Mouse (Mus musculus): ENCODE data around the gene Serpina3m.
"Not testable (repeated sequence)": the region's sequence is repeated elsewhere in the genome, so short reads cannot be mapped to it uniquely, and the experiment has no call there.

Gene Serpina3m

DNA sequence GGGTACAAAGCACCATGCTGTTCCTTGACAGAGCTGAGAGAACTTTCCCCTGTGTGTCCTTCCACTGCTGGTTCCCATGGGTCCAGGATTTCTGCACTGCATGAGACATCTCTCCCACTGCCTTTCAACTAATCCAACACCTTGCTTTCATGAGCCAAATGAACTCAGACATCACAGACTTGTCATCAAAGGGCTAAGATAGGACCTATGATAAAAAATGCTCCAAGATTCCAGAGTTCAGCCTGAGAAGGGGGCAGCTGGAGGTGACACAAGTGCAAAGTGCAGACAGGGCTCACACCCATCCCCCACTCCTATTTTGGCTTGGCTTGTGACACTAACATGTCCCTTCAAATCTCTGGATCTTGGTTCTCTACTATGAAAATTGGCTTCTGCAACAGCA is 50.2 kb downstream of the Serpina3m start:
- no peak for DNase-seq (ENCODE audit: extremely low spot score, low spot score)

DNA sequence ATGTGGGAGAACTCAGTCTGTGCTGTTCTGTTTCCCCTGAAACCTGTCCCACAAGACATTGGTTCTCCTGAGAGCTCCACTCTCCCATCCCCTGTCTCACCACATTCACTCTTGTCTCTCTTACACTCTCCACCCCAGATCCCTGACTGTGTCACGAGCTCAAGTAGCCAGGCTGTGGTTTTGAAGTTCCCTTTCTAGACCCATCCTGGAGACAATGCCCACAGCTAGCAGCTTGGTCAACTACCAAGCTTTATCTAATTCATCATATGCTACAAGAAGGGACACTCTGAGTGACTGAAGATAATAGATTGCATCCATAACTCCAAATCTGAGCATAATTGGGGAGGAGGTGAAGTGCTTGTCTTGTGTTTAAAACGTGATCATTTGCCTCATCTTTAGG is 52.8 kb downstream of the Serpina3m start:
- not testable (repeated sequence) for DNase-seq (ENCODE audit: extremely low spot score, low spot score)

DNA sequence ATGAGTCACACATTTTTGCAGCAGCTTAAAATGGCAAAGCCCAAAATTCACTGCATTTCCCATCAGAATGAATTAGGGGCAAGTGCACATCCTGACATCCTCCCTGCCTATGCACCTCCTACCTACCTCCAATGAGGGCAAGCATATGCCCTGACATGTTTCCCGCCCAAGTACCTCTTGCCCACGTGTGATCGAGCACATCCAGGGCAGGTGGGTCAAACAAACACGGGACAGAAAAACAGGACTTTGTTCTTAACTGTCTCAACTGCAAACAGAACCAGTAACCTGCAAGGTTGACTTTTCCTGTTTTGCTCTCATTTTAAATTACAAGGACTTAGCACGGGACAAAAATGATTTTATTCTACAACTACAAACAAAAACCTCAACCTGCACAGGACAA is 65.7 kb downstream of the Serpina3m start:
- no peak for DNase-seq (ENCODE audit: extremely low spot score, low spot score)

DNA sequence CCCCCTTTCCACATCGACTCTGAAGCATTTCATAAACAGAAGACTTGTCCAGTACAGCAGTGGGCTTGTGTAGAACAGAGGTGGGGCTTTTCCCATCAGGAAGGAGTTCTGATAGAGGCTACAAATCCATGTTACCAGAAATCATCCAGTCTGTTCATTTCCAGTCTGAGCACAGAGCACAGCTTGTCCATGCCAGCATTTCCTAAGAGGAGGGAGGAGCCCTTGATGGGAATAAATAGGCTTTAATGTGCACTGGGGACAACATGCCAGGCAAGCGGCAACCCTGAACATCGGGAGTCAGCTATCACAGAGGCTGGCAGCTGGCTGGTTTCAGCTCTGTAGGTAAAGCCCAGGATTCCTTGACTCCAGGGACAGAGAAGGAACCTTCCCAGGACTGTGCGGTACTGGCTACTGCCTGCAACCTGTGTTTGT is 68.2 kb downstream of the Serpina3m start, which contains the start of gene Serpina3n:
Serpina3n (plus strand) TSS at position 276 of the 432 bp plus-strand sequence.
- no peak for DNase-seq (ENCODE audit: extremely low spot score, low spot score)

DNA sequence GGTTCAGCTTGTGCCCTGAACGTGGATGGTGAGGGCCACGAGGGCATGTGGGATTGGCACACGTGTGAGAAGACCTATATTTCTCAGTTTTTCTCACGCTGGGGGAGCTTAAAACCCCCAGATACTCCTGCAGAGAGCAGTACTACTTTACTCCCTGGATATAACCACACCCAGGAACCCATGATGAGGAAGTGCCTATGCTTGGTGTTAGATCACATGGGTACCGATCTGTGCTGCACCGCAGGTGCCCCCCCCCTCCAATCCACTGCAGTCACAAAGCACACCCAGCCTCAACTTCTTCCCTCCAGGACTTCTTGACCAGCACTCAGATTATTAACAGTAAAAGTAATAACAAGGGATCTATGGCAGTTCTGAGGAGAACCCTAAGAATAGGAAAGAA is 74.2 kb downstream of the Serpina3m start:
- no peak for DNase-seq (ENCODE audit: extremely low spot score, low spot score)

DNA sequence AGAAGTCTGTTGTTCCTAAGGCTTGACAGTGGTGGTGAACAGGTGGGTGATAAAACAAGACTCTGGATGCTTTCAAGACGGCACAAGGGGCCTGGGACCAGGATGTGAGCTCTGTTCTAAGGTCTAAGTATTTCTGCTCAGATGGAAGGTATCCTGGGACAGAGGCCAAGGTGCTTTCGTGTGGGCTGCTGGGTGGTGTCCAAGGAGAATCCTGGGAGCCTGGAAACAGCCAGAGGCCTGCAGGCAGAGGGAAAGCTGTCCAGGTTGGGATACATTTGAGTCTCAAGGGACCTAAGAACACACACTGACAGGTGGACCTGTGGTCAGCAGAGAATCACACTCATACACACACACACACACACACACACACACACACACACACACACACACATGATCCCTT is 76.3 kb downstream of the Serpina3m start:
- DNase-seq (ENCODE audit: extremely low spot score, low spot score): no peak

DNA sequence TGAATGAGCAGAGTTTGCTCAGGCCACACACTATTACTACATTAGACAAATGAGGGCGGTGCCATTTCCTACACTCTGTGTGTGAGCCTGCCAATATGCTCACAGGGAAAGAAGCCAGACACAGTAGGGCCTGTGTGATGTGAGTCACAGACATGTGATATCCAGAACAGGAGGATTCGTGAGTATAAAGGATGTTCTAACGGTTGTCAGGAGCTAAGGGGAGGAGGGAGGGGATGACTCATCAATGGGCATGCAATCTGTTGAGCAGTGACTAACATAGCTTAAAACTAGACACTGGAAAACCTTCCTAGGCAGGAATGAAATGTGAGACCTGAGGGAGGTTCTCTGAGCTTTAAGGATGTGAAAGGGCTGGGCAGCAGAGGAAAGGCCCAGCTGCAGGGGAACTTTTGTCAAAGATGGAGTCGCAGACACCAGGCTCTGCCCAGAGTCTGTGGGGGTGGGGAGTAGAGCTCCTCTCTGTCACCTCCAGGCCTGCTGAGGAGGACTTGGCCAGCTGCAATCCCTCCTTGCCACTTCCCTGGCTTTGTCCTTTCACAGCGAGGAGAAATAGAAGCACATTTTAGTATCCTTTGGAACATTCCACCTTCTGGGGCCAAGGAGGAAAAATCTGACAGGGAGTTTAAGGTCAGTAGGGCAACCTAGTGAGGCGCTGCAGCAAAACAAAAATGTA is 77.5 kb downstream of the Serpina3m start:
- DNase-seq (ENCODE audit: extremely low spot score, low spot score): no peak

DNA sequence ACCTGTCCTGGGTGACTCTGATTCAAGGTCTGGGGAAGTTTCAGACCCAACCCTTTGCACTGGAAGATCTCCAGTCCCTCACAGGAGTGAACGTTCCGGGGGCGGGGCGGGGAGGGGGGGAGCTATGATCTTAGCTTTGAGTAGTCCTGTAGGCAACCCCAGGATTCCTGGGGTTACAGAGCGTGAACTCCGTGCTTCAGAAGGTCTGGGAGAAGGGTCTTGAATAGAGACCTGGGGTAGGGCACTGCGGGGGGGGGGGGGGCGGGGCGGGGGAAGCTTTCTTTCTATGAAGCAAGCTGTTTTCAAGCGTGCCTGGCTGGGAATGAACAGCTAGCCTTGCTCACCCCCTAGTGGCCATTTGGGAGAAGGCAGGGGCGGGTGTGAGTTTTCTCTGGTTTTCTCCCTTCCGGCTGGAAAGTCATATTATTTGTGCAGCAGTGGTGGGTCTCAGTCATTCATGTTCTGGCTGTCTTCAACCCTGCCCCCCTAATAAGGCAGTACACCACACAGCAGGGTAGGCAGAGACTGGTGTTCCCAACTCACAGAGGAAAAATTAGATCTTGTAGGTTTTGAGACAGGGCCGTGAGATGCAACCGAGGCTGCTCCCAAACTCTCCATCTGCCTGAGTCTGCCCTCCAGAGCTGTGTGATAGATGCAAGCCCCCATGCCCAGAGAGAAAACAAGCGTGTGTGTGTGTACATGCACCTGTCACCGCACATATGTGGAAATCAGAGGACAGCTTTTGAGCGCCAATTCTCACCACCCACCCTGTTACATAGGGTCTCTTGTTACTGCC is 80.3 kb downstream of the Serpina3m start:
- peak; percentile 94 for DNase-seq (ENCODE audit: extremely low spot score, low spot score)

DNA sequence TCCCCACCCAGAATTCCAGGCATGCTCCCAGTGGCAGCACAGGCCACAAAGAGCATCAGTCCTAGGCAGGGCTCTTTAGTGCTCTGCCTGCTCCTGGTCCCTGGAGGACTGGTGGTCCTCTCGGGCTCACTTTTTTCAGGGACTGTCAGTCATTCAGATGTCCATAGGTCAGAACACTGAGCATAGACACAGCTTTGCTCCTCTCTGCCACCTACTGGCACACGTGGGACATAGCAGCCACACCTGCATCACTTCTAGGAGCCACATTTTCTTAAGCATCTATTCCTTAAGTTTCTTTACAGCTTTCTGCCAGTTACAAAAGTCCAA is 80.8 kb downstream of the Serpina3m start:
- DNase-seq (ENCODE audit: extremely low spot score, low spot score): no peak

DNA sequence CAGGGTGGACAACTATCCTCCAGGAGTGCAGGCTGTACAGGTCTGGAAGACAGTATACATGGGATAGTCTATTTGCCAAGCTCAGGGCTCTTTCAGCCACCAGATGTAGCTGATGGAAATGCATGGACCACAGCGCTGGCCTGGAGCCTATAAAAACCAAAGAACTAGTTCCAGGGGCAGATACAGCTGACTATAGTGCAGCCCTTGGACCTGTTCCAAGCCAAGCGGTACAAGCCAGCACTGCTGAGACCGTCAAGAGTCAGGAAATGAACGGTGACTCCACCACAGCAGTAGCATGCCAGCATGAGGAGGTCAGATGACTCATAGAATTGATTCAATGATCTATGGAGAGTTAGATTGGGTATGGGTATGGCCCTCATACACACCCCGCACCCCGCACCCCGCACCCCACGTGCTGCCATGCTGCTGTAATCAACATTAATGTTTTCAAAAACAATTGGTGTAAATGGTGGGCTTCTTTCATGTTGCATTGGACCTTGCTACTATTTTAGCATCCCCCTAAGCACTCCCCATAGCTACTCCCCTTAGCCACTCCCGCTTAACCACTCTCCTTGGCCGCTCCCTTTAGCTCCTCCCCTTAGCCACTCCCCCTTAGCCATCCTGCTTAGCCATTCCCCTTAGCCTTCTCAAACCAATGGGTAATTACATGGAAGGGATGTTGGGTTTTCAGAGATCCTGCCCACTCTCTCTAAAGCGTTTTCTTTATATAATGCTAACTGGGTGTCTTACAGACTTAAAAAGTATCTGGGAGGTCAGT is 84.5 kb downstream of the Serpina3m start:
- no peak for DNase-seq (ENCODE audit: extremely low spot score, low spot score)

DNA sequence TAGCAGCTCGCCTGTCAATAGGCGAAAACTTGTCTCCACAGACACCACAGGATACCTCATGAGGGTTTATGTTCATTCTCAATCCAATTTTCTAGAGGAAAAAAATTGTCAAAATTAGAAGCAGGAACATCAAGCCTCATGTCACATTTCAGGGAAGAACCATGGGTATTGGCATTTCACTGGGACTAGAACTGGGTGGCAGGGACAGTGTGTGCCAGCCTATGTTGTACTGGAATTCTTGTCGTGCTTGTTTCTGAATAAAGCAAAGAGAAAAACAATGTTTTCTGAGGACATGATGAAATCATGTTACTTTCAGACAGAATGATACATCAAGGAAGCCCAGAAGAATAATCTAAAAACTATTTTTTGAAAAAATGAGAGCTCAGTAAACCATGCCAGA is 87.3 kb downstream of the Serpina3m start:
- DNase-seq (ENCODE audit: extremely low spot score, low spot score): no peak

DNA sequence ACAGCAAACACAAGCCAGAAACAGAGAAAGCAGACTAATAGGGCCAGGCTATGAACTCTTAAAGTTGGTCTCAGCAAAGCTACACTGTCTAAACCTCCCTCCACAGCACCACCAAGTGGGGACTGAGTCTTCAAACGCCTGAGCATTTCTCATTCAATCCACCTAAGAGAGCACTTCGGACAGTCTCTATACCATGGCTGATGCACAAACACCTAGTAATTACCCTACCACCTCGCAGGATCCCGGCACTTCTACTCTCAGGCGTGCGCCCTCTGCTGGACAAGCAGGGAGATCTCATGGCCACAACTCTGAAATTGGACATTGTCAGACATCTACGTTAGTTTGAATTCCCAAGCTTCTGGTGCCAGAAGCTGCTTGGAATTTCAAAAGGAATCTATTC is 88.6 kb downstream of the Serpina3m start:
- DNase-seq (ENCODE audit: extremely low spot score, low spot score): peak; percentile 67

DNA sequence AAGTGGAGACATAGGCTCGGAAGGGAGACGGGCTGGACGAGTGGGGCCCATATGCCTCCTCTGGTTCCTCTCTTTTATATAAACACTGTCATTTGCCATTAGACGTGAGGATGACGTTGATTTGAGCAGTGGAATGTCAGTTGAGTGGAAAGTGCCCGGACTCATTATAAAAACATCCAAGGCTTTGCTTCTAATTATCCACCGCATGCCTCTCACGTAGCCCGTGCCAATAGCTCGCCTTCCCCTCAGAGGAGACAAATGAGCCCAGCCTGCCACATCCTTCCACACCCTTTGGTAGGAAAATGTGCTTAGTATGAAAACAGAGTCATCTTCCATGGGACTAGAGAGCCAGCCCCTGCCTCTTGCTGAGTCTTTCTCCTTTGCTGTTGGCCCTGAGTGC is 93.1 kb downstream of the Serpina3m start:
- DNase-seq (ENCODE audit: extremely low spot score, low spot score): no peak

DNA sequence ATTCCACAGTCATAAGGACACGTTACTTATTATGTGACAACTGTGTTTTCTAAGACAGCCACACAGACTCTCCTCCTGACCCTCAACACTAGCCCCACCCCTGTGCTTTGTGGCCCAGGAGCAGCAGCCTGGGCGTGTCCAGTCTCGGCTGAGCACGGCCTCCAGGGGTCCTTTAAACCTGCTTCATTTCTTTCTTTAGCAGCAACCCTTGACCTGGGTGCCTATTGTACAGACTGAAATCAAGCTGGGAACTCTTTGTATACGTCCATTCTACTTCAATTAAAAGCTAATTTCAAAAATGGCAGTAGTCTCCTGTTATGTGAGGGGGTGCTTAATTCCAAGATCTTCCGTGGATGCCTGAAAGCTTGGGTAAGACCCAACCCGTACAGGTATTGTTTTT is 94.9 kb downstream of the Serpina3m start:
- DNase-seq (ENCODE audit: extremely low spot score, low spot score): no peak

DNA sequence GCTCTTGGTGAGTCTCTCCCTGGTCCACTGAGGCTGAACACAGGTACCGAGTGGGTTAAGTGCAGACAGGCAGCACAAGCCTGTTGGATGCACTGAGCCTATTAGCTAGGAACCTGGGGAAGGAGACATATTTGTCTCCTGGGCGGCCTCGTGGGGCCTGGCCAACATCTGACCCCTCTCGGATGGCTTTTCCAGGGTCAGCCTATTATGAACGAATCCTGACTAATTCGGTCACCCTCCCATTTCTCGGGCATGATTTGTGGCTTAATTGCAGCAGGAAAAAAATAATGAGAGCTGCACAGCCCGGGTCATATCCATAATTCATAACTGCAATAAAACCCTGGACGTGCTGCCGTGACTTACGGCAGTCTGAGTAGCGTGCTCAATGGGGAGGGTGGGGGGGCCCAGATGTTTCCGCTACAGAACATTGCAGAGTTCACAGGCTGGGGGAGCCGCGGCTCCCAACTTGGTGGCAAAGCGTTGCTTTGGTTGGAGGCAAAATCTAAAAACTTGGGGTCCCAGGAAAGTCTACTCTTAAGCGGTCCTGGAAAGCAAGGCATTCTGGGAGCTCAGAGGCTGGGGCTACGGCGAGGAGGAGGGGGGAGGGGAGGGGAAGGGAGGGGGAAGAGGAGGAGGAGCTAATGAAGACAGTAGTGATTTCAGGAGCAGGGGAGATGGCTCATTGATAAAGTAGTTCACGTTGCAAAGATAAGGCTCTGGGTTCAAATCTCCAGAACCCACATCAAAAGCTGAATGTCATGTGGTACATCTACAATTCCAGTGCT is 95.9 kb downstream of the Serpina3m start:
- no peak for DNase-seq (ENCODE audit: extremely low spot score, low spot score)

DNA sequence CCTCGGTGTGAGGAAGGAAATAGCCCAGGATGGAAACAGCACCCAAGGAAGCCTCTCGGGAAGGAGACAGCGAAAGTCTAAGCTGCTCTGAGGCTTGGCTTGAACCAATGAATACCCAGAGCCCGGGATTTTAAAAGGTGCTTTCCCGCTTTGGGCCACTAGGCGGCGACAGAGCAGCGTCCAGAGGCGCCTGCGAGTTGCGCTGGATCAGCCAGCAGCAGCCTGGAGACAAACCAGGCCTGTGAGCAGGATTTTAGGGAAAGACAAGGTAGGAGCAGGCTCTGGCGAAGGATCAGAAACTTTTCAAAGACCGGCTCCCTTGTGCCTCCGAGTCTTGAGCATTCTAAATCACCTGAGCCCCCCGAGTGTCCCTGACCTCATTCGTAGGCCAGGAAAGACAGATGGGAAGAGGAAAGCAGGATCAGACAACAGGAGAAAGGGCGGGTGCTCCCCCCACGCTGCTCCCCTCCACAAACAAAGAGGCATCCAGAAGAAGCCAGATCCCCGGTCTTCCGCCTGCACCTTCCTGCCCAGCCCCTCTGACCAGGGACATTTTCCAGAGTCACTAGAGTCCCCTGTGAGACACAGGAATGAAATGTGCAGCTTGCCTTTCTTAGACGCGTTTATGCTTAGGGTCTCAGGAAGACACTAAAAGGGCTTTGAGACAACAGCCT is 101.9 kb downstream of the Serpina3m start:
- DNase-seq (ENCODE audit: extremely low spot score, low spot score): peak; percentile 96

DNA sequence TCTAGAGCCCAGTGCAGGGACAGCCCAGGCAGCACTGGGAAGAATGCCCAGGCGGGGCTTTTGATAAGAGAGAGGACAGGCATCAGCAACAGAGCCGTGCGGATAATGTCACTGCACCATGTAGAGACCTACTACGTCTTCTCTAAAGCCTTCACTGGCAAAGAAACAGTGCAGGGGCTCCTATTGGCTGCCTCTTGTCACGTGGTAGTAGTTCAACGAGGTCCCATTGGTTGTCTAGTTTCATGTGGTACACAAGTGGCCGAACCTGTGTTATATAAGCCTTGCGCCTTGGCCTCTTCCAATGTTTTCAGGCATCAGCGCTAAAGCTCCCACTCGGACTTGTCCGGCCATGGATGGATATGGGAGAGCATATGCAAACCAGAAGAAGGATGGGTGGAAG is 105.4 kb downstream of the Serpina3m start:
- no peak for DNase-seq (ENCODE audit: extremely low spot score, low spot score)

Measured in neural tube, embryonic 10.5 days (tissue).